Mouse (Mus musculus) forebrain, postnatal 0 days (tissue): ENCODE data around the gene Greb1. TPM values are rescaled to one million over a fixed set of nuclear protein-coding genes. Genes with fewer than 3 reads are reported as not detected.

Experiments
- ATAC-seq: fragments of 200-750 bp; cut with Nextera tagmentation; 2 replicates; pipeline ENCODE4 v1.8.0; 2017; ENCODE audit warnings: mild to moderate bottlenecking, moderate library complexity
- DNase-seq: peaks from one replicate; pipeline ENCODE4 v3.0.0-alpha.2; 2015
- H3K27ac ChIP-seq: fragments of 300-500 bp; sonication (generic); 2 replicates; pipeline ENCODE4 v1.5.1; 2014; ENCODE audit warnings: low read depth, mild to moderate bottlenecking, antibody characterized with exemption, low read length, moderate library complexity, mixed read lengths
- H3K27me3 ChIP-seq: fragments of 300-500 bp; sonication (generic); 2 replicates; pipeline ENCODE4 v1.6.1; 2014; ENCODE audit warnings: mild to moderate bottlenecking, low read length, mixed read lengths; ENCODE audit not compliant: insufficient read depth
- H3K36me3 ChIP-seq: fragments of 300-500 bp; sonication (generic); 2 replicates; pipeline ENCODE4 v1.6.1; 2014; ENCODE audit warnings: mild to moderate bottlenecking, moderate library complexity; ENCODE audit not compliant: insufficient read depth
- H3K4me1 ChIP-seq: fragments of 300-500 bp; sonication (generic); 2 replicates; pipeline ENCODE4 v1.6.1; 2014; ENCODE audit warnings: antibody characterized with exemption; ENCODE audit not compliant: insufficient read depth
- H3K4me2 ChIP-seq: fragments of 300-500 bp; sonication (generic); 2 replicates; pipeline ENCODE4 v1.6.1; 2014; ENCODE audit warnings: low read depth, mild to moderate bottlenecking, moderate library complexity
- H3K4me3 ChIP-seq: fragments of 300-500 bp; sonication (generic); 2 replicates; pipeline ENCODE4 v1.5.1; 2014; ENCODE audit warnings: low read depth, low read length, mixed read lengths
- H3K9ac ChIP-seq: fragments of 300-500 bp; sonication (generic); 2 replicates; pipeline ENCODE4 v1.6.1; 2014; ENCODE audit warnings: mild to moderate bottlenecking
- H3K9me3 ChIP-seq: fragments of 300-500 bp; sonication (generic); 2 replicates; pipeline ENCODE4 v1.6.1; 2016; ENCODE audit warnings: low read length
- CTCF ChIP-seq: sonication (generic); IDR thresholded peaks from 2 replicates; pipeline ENCODE4 v1.5.1; 2016; ENCODE audit warnings: antibody characterized with exemption, control low read depth, low read depth
- WGBS: fragments of 180-500 bp; shearing (Covaris S2); extraction: QIAGEN DNeasy Blood & Tissue Kit; methylation state at CpG from one replicate; pipeline ENCODE4 v1.1.7; 2014; 5-methylcytosine and 5-hydroxymethylcytosine counted together
- polyA plus RNA-seq: library from polyadenylated mRNA; unstranded; fragments of >200 nt; fragmentation: Nextera tagmentation; extraction: Ambion mirVana; gene quantifications from 2 replicates; pipeline ENCODE4 v1.2.1, GENCODE M21; 2015
- total RNA-seq: library from RNA; depleted of rRNA; stranded (reverse); fragments of >200 nt; gene quantifications from 2 replicates; pipeline ENCODE4 v1.2.3, GENCODE M21; 2014

Greb1 gene
- total and polyA plus RNA-seq, 2 experiments from 2014 or later = 0.25 to 0.48 TPM

DNA sequence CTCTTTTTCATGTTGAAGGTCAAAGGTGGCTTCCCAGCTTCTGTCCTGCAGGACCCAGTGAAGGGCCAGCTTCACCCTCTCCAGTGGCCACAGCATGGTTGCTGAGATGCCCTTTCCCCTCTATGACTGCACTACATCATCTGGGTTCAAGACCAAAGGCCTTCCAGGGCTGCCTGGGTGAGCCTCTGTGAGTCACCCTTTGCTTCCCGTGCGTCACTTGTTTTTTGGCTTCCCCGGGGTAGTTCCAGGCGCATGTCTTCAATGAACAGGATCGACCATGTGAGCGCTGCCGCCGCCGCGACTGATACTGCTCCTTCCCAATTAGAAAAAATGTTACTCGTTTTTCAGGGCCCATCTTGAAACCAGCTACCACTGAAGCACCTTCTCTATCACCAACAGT, 70.5 kb downstream of the Greb1 start:
- DNase-seq (no peak), ATAC-seq (no peak)
- Histone ChIP-seq H3K27ac (no peak overlapping the region), H3K4me1 (no peaks in the 10 kb centered on the region), H3K27me3 (no peaks in the 10 kb centered on the region), H3K4me2 (no peak overlapping the region), H3K9ac (no peak overlapping the region), H3K36me3 (no peaks in the 10 kb centered on the region), H3K9me3 (no peaks in the 10 kb centered on the region), H3K4me3 (no peak overlapping the region)
- 94% methylated on average over 11 of the region's 11 CpGs for WGBS
- TF ChIP-seq CTCF = no peak

DNA sequence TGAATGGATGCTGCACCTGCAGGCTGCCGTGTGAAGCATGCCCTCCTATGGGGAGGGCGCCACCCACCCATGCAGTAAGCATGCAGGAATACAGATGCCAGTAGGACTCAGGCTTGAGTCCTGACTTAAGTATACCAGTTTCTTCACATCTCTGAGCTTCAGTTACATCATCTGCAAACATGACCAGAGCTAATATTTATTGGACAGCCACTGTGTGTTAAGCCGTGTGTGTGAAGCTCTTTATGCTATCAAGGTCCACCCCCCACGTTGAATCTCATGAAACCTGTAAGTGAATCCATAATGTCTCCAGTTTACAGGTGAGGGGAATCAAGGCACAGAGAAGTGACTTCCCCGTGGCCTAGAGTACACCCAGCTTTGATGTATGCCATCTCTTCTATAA, 72.5 kb downstream of the Greb1 start:
- Histone ChIP-seq H3K27ac (no peak overlapping the region), H3K4me1 (no peaks in the 10 kb centered on the region), H3K4me3 (no peak overlapping the region), H3K9ac (no peak overlapping the region), H3K27me3 (no peaks in the 10 kb centered on the region), H3K36me3 (no peaks in the 10 kb centered on the region), H3K9me3 (no peaks in the 10 kb centered on the region), H3K4me2 (no peak overlapping the region)
- no peak for TF ChIP-seq CTCF
- ATAC-seq (no peak), DNase-seq (no peak)
- 84% methylated on average over 5 of the region's 5 CpGs for WGBS

DNA sequence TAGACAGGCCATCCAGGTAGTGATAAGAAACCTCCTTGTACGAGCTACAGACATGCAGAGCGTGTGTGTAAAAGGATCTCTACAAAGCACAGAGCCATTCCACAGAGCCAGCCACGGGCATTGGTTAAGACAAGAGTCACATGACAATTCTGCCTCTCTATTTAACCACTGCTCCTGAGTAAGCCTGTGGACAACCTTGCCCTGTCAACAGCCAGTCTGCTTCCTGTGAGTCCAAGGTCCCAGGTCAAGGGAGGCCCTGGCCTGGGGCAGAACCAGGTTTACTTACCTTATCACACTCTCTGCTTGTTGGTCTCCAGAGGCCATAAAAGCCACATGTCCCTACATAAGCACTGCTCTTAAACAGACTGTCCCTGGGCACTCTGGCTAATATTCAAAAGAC, 74.5 kb downstream of the Greb1 start:
- Histone ChIP-seq H3K9ac (no peak overlapping the region), H3K27me3 (no peaks in the 10 kb centered on the region), H3K4me2 (no peak overlapping the region), H3K4me3 (no peak overlapping the region), H3K4me1 (no peaks in the 10 kb centered on the region), H3K27ac (no peak overlapping the region), H3K36me3 (no peaks in the 10 kb centered on the region), H3K9me3 (no peaks in the 10 kb centered on the region)
- DNase-seq (no peak), ATAC-seq (no peak)
- no peak for TF ChIP-seq CTCF
- WGBS = 69% methylated on average over 3 of the region's 3 CpGs

DNA sequence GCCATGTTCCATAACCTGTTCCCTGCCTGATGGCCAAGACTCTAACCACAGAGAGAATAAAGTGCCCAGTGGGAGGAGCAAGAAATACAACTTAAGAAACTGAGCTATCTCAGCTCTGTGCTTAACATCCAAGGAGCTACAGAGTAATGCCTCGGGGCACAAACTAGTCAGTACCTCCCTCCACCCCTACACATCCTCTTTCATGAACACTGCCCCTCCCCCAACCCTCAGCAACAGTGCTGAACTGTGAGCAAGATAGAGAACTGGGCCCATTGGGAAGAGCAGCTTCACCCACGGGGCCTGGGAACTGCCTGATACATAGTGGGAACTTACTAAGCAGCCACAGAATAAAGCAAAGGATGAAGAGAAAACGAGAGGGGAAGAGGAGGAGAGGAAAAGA, 77.1 kb downstream of the Greb1 start:
- no peak overlapping the region for H3K4me3 ChIP-seq
- no peak for TF ChIP-seq CTCF
- H3K4me2 ChIP-seq = no peak overlapping the region
- no peaks in the 10 kb centered on the region for H3K4me1 ChIP-seq
- no peak overlapping the region for H3K27ac ChIP-seq
- DNase-seq (no peak), ATAC-seq (no peak)
- no peaks in the 10 kb centered on the region for H3K9me3 ChIP-seq
- H3K9ac ChIP-seq = no peak overlapping the region
- H3K27me3 ChIP-seq = no peaks in the 10 kb centered on the region
- H3K36me3 ChIP-seq = no peaks in the 10 kb centered on the region
- WGBS = 49% methylated on average over 3 of the region's 3 CpGs

DNA sequence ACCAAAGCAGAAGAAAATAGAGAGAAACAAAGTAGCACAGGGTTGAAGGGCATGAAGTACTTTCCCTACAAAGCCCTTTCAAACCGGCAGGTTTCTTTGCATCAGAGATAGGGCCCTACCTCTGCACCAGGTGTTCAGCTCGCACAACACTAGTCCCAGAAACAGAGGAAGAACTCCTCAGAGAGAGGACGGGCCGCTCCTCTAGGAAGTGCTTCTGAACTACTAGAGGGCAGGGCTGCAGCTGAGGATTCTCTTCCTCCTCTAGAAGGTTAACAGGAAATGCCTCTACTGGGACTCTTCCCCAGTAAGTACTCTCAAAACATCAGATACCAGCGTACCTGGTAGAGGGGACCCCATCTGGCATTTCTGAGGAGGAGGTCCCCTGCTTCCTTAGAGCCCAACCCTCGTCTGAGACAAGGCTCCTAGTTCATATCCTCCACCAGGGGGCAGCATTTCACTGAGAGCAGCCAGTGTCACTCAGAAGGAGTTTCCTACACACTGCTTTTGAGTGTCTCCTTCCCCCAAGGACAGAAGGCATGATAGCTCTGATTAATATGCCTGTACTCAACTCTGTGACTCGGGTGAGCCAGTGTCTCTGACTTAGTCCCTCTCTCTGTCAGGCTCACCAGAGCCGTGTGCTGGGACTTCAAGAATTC, 81.9 kb downstream of the Greb1 start:
- H3K27ac ChIP-seq = no peak overlapping the region
- H3K9me3 ChIP-seq = no peaks in the 10 kb centered on the region
- DNase-seq (peak; percentile 81), ATAC-seq (peak; percentile 81)
- no peak overlapping the region for H3K4me3 ChIP-seq
- H3K36me3 ChIP-seq = no peaks in the 10 kb centered on the region
- H3K27me3 ChIP-seq = no peaks in the 10 kb centered on the region
- H3K4me2 ChIP-seq = no peak overlapping the region
- 49% methylated on average over 8 of the region's 8 CpGs for WGBS
- TF ChIP-seq CTCF = peak; percentile 91
- H3K4me1 ChIP-seq = no peaks in the 10 kb centered on the region
- H3K9ac ChIP-seq = no peak overlapping the region

DNA sequence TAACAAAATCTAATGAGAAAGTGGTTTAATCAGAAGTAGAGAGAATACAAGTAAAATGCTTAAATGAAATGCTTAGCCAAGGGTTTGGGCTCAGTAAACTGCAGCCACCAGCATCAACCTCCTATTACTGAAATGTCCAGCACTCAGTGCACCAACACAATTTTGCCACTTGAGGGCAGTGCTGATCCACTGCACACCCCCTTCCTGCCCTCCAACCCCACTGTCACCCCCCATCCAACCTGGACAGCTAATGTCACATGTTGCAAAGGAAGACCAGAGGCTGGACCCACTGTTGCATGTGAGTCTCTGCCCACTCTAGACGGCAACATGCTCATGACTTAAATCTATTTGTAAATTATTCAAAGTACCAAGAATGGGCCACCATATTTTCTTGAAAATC, 83.0 kb downstream of the Greb1 start:
- ATAC-seq (no peak), DNase-seq (peak; percentile 19)
- H3K9ac ChIP-seq = no peak overlapping the region
- WGBS = 62% methylated on average over 1 of the region's 1 CpGs
- no peak overlapping the region for H3K4me2 ChIP-seq
- no peaks in the 10 kb centered on the region for H3K27me3 ChIP-seq
- H3K4me1 ChIP-seq = no peaks in the 10 kb centered on the region
- H3K27ac ChIP-seq = no peak overlapping the region
- no peak overlapping the region for H3K4me3 ChIP-seq
- TF ChIP-seq CTCF = peak; percentile 78
- H3K9me3 ChIP-seq = no peaks in the 10 kb centered on the region
- H3K36me3 ChIP-seq = no peaks in the 10 kb centered on the region

DNA sequence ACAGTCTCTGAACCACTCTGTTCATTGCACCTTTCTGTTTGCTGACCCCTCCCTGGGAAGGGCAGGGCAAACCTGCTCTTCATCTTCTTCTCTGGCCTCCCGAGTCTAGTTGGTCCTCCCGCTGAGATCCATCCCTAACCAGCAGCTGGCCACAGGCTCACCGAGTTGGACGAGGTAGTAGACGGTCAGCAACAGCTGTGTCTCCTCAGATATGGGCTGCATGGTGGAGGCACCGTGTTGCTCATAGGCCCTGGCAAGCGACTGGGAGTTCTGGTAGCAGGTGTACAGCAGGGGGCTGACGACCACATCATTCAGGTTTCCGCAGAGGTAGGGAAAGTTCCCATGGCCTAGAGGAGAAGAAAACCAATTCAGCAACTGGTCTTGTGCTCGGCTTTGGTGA, 86.1 kb downstream of the Greb1 start:
- no peak for DNase-seq
- H3K4me1 ChIP-seq = no peaks in the 10 kb centered on the region
- H3K4me3 ChIP-seq = no peak overlapping the region
- no peak overlapping the region for H3K9ac ChIP-seq
- TF ChIP-seq CTCF = no peak
- no peak overlapping the region for H3K4me2 ChIP-seq
- H3K27me3 ChIP-seq = no peaks in the 10 kb centered on the region
- no peaks in the 10 kb centered on the region for H3K9me3 ChIP-seq
- ATAC-seq = no peak
- H3K27ac ChIP-seq = no peak overlapping the region
- H3K36me3 ChIP-seq = no peaks in the 10 kb centered on the region
- 91% methylated on average over 10 of the region's 10 CpGs for WGBS
